Mouse (Mus musculus): ENCODE results near the gene Tox2.

Tox2 gene

GRCm38 (mm10) chr2:163330742-163331141 is 127.8 kb downstream of the Tox2 start:
- DNase-seq, result peak; percentile 16 to 28

GRCm38 (mm10) chr2:163331423-163331822 is 128.5 kb downstream of the Tox2 start:
- no peak for DNase-seq

- DNase-seq, result no peak
Measured at GRCm38 (mm10) chr2:163332368-163333055, 129.6 kb downstream of the Tox2 start.

- DNase-seq, result peak; percentile 52 to 81
Measured at GRCm38 (mm10) chr2:163340263-163340662, 137.3 kb downstream of the Tox2 start.

GRCm38 (mm10) chr2:163343671-163344070 is 140.7 kb downstream of the Tox2 start:
- peak; percentile 24 to 69 for DNase-seq

GRCm38 (mm10) chr2:163344976-163345660 is 142.2 kb downstream of the Tox2 start:
- no peak for DNase-seq

- DNase-seq, result no peak
Measured at GRCm38 (mm10) chr2:163346497-163346896, 143.6 kb downstream of the Tox2 start.

- DNase-seq, result no peak
Measured at GRCm38 (mm10) chr2:163347517-163348184, 144.7 kb downstream of the Tox2 start.

- DNase-seq, result no peak
Measured at GRCm38 (mm10) chr2:163348677-163349076, 145.8 kb downstream of the Tox2 start.

- DNase-seq, result no peak
Measured at GRCm38 (mm10) chr2:163349411-163349810, 146.5 kb downstream of the Tox2 start.

GRCm38 (mm10) chr2:163350443-163350842 is 147.5 kb downstream of the Tox2 start:
- DNase-seq, result peak in 1 of 2 experiments; percentile 32

- DNase-seq, result no peak
Measured at GRCm38 (mm10) chr2:163353731-163354130, 150.8 kb downstream of the Tox2 start.

GRCm38 (mm10) chr2:163355666-163356065 is 152.7 kb downstream of the Tox2 start:
- DNase-seq, result no peak

GRCm38 (mm10) chr2:163356113-163356840 is 153.4 kb downstream of the Tox2 start:
- DNase-seq, result no peak

GRCm38 (mm10) chr2:163358662-163359061 is 155.7 kb downstream of the Tox2 start:
- DNase-seq, result no peak

- DNase-seq, result no peak
Measured at GRCm38 (mm10) chr2:163359253-163359652, 156.3 kb downstream of the Tox2 start.

GRCm38 (mm10) chr2:163360858-163361623 is 158.1 kb downstream of the Tox2 start:
- DNase-seq, result no peak

- no peak for DNase-seq
Measured at GRCm38 (mm10) chr2:163362940-163363921, 160.3 kb downstream of the Tox2 start.

- no peak for DNase-seq
Measured at GRCm38 (mm10) chr2:163364785-163365541, 162.0 kb downstream of the Tox2 start.

- no peak for DNase-seq
Measured at GRCm38 (mm10) chr2:163370175-163370574, 167.2 kb downstream of the Tox2 start.
